Mouse (Mus musculus) G1E-ER4 (cell line): Measurements from ENCODE around the gene Phykpl. TPM values are rescaled to one million over a fixed set of nuclear protein-coding genes. Genes with fewer than 3 reads are reported as not detected.

Experiments
- GATA1 ChIP-seq: IDR thresholded peaks from one replicate; pipeline ENCODE4 v1.8.0; 2012; ENCODE audit warnings: low read length, inconsistent platforms
- polyA plus RNA-seq: library from polyadenylated mRNA; stranded (reverse); fragments of >175 nt; gene quantifications from 2 replicates; pipeline ENCODE4 v1.2.3, GENCODE M21; 2012

Gene Phykpl
- polyA plus RNA-seq, 1 experiment: 22.2 TPM

DNA sequence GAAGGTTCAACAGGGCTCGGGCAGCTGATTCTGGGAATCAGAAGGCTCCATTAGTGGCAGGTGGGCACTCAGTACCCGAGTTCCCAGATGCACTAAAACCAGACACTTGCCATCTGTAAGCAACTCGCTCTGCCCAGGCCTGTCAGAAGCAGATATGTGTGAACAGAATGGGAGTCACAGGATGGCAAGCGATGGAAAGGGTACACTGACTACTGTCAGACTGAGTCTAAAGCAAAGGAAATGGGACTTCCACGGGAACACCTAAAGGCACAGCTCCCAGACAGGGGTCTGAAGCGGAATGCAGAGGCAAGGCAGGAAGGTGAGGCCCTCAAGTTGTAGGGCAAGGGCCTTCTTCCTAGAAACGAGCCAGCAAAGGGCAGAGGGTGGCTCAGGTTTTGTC, 61.7 kb downstream of the Phykpl start:
- no peak for TF ChIP-seq GATA1

DNA sequence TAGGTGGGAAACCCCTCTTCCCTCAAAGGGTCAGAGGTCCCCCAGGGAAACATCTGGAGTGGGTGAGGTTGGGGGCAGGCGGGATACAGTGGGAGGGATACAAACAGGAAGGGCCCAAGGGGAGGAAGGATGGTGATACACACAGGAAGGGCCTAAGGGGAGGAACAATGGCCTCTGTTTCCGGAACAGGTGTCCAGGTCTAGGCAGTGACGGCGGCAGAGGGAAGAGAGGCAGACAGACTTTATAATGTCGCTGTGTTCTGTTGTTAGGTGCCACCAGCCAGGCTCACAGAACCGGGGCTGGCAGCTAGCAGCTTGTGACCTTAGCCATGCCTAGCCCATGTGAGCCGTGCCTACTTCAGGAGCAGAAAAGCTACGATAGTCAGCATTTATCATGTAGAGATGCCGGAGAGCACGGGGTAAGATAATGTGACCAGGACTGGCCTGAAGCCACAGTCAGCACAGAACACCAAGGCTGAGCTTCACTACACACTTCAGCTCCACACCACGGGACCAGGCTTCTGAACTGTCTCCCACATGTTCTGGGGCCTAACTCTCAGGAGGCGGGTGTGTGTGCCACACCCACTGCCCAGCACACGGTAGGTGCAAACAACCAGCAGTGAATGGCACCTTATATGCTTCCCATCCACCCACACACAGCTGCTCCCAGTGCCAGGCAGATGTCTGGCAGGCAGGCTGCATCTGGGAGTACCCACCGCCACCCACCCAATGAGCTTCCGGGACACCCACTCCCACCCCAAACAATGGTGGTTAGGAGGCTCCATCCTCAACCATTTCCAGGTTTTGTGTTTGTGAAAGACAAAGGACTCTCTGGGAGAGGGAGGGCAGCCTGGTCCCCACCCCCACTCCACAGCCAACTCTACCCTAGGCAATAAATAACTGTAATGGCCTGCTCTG, 62.5 kb downstream of the Phykpl start:
- no peak for TF ChIP-seq GATA1

DNA sequence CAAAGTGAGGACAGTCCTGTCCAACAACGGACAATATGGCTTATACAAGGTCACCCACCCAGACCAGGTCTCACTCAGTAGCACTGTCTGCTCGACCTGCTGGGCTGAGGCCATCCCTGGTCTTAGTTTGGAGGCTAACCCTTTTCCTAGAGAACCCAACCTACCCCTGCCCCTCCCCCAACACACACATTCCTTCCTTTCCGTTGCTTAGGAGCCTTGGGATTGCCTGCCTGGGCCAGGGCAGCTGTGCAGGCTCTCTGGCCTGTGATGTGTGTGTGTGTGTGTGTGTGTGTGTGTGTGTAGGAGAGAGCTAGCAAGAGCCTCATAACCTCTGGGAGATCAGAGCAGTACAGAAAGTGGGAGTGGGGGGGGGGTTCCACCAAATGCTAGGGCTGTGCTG, 64.0 kb downstream of the Phykpl start:
- no peak for TF ChIP-seq GATA1

DNA sequence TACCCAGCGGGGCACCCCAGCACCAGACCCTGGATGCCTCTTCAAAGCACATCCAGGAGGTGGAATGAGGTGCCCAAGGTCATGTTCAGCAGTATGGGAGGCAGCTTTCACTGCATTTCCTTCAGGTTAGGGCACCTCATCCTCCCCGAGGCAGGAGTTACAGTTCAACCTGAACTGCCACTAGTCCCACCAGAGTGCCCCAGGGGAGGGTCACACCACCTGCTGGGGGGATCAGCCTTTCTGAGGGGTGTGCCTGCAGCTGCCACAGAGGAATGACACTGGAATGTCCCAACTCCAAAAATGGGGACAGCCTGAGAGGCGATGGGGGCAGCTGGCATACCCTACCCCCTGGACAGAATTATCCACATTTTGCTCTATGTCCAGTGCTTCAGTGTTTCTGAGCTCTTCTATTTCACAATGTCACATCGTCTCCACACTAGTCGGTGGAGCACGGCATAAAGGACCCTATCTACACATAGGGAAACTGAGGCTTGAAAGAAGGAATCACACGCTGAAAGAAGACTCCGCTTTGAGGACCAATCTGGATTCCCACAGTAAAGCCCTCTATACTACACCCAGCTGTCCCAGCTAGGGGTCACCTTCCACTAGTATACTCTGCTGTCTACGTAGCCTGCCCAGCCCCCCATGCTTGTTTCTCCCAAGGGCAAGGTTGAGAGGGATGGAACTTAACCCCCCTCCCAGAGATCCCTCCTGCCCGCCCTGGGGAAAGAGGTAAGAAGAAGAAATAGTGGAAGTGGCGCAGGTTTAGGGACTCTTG, 64.7 kb downstream of the Phykpl start:
- TF ChIP-seq GATA1: no peak

DNA sequence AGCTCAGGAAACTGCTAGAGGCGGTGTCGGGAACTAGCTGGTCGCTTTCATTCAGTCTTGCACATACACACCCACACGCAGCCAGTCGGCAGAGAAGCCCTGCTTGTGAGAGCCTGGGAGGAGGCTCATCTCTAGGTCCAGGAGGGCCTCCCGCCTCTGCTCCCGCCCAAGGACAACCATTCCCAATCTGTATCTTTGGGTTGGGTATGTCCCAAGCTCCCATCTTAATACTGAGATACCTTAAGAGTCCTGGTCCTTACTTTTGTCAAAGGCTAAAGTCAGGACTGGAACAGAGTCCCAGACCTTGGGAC, 65.3 kb downstream of the Phykpl start:
- no peak for TF ChIP-seq GATA1

DNA sequence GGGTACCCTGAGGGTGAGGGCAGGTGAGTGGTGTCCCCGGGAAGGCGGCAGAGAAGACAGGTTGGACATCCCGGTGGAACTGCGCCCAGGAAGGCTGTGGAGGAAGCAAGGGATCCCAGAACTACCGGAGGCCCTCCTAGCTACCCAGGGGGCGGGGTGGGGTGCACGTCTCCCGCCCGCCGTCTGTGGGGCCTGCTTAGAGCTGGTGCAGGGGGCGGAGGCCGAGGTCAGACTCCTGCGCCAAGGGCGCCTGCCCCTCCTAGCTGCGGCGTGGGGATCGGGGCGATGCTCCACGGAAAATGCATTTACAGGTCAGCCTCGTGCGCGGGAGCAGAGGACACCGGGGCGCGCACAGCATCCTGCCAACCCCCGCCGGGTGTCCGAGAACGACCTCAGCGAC, 65.7 kb downstream of the Phykpl start:
- no peak for TF ChIP-seq GATA1

DNA sequence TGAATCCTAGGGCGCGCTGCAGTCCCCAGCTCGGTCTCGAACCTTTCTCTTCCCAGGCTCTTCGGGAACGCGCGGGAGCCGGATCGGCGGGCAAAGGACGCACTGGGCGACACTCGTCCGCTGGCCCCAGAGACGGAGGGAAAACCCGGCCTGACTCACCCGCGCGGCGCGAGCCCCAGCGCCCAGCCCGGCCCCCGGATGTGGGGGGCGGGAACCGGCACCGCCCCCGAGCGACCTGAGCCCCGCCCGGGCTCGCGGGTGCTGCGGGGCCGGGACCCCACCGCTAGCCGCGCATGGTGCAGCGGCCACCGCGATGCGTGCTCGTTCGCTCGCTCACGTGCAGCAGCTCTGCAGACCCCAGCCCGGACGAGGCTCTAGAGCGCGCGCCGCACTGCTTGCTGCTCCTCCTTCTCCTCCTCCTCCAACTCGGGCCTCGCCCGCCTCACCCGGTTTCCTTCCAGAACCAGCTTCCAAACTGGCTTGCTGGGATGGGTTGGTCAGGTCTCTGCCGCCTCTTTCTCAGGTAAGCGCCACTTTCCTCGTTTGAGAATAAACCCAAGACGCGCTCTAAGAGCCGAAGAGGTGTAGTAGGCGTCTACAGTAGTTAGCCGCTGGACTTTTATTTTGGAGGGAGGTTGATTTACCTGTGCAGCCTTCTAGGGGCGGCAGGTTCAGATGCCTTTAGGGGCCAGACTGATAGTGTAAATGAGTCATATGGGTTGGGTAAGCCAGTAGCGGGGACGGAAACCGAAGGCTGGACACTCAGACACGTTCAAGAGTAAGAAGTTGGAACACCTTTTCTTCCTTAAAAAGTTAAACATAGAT, 66.3 kb downstream of the Phykpl start, which contains the start of the genes N4bp3 and D930048N14Rik:
TSS of gene N4bp3 (minus strand) at position 152 of the 825 bp plus-strand sequence.
TSS of gene D930048N14Rik (plus strand) at position 264 of the 825 bp plus-strand sequence.
- no peak for TF ChIP-seq GATA1

DNA sequence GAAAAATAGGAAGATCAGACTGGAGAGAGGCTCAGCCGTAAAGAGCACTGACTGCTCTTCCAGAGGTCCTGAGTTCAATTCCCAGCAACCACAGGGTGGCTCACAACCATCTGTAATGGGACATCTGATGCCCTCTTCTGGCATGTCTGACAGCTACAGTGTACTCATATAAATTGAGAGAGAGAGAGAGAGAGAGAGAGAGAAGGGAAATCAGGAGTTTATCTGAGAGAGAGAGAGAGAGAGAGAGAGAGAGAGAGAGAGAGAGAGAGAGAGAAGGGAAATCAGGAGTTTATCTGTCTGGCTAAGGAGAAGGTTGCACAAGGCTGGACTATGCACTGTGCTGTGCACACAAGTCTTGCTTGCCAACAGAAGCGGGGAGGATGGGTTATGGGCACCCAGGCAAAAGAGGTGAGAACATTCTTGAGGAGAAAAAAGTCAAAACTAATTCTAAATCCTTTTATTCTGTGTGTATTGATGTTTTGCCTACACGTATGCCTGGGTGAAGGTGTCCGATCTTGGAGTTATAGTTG, 68.4 kb downstream of the Phykpl start:
- TF ChIP-seq GATA1: no peak

DNA sequence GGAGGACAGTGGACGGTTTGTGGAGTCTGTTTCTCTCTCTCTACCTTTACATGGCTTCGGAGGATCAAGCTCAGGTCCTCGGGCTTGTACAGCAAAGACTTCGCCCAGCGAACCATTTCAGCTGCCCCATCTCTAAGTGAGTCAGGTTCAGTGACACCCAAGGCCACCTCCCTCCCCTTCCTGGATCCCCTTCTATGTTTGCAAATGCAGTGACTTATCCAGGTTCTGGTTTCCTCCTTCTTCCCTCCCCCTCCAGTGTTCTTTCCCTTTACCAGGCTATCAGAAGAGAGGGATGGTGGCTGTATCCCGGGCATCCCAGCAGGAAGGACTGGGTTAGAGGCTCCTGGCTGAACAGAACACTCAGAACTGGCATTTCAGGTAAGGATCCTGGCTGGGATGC, 69.2 kb downstream of the Phykpl start:
- TF ChIP-seq GATA1: no peak

Other genes starting within 250 kb of the Phykpl start
- gene Hnrnpab, start 22.1 kb downstream of the Phykpl start, polyA plus RNA-seq: 1,127 and 1,514 TPM in 2 replicates
- gene Nhp2, start 35.0 kb downstream of the Phykpl start, polyA plus RNA-seq: 247 and 258 TPM in 2 replicates
- gene Rmnd5b, start 51.1 kb downstream of the Phykpl start, polyA plus RNA-seq: 20.4 and 25.3 TPM in 2 replicates
- gene N4bp3, start 66.1 kb downstream of the Phykpl start, polyA plus RNA-seq: 0.11 and 0.12 TPM in 2 replicates
- not detected in 2 replicates for gene D930048N14Rik, start 66.2 kb downstream of the Phykpl start, polyA plus RNA-seq
- 2.0 and 2.6 TPM in 2 replicates for gene 0610009B22Rik, start 104.1 kb downstream of the Phykpl start, polyA plus RNA-seq
- gene Sec24a, start 178.9 kb downstream of the Phykpl start, polyA plus RNA-seq: 22.7 and 25.8 TPM in 2 replicates
- gene Sar1b, start 178.9 kb downstream of the Phykpl start, polyA plus RNA-seq: 4.3 and 4.6 TPM in 2 replicates